Mouse (Mus musculus): ENCODE results near the gene Sirt7. TPM values are rescaled to one million over a fixed set of nuclear protein-coding genes. Genes with fewer than 3 reads are reported as not detected.

Gene Sirt7
- total RNA-seq, 1 experiment = 29.4 TPM

GRCm38 (mm10) chr11:120623961-120624679, 920 bp downstream of the Sirt7 start:
- TF ChIP-seq CHD2 (IDR thresholded peaks at IDR 0.05; ENCODE audit: low read depth, low read length) (no peak), MAFK (IDR thresholded peaks at IDR 0.05; ENCODE audit: insufficient read depth, low read depth, low read length) (no peak), ZC3H11A (IDR thresholded peaks at IDR 0.05; ENCODE audit: borderline replicate concordance, low read depth, low read length) (no peak), HCFC1 (IDR thresholded peaks at IDR 0.05; ENCODE audit: borderline replicate concordance, insufficient read depth, low read length) (no peak), ZNF384 (IDR thresholded peaks at IDR 0.05; ENCODE audit: low read depth, low read length) (no peak)
- DNase-seq (ENCODE audit: low read depth, low spot score) = no peak
- H3K36me3 ChIP-seq (ENCODE audit: control insufficient read depth, insufficient read depth, low read length, poor library complexity, severe bottlenecking) = peaks cover 27% of the 10 kb centered on the region
- H3K4me3 ChIP-seq (ENCODE audit: insufficient read depth in 1 of 2, low read depth in 1 of 2, low read length in 2 of 2, poor library complexity in 1 of 2, severe bottlenecking in 1 of 2) = peak overlapping the region; percentile 82 to 84
- H3K27ac ChIP-seq (ENCODE audit: insufficient read depth, low read depth, low read length, poor library complexity, severe bottlenecking) = 0 out of 2 replicates have a peak overlapping the region, but pooled peaks have one; percentile 9
- peaks cover 0 to 27% of the 10 kb centered on the region in 2 experiments; a peak in 1 of 4 replicates for H3K4me1 ChIP-seq (ENCODE audit: control insufficient read depth in 2 of 2, insufficient read depth in 2 of 2, low read length in 2 of 2, poor library complexity in 1 of 2)
- no peaks in the 10 kb centered on the region for H3K9me3 ChIP-seq (ENCODE audit: control insufficient read depth, insufficient read depth, low read depth, low read length)
- in situ Hi-C loops (cut with MboI; ENCODE audit: low sequenced_read_pairs in 2 of 2, unreplicated experiment in 2 of 2) = no loop called here
- H3K9ac ChIP-seq (ENCODE audit: insufficient read depth, low read depth, low read length, poor library complexity, severe bottlenecking) = peak overlapping the region; percentile 67

- Histone ChIP-seq H3K9ac (ENCODE audit: insufficient read depth, low read depth, low read length, poor library complexity, severe bottlenecking) (no peak overlapping the region), H3K4me3 (ENCODE audit: insufficient read depth in 1 of 2, low read depth in 1 of 2, low read length in 2 of 2, poor library complexity in 1 of 2, severe bottlenecking in 1 of 2) (no peak overlapping the region), H3K27ac (ENCODE audit: insufficient read depth, low read depth, low read length, poor library complexity, severe bottlenecking) (no peak overlapping the region), H3K9me3 (ENCODE audit: control insufficient read depth, insufficient read depth, low read depth, low read length) (no peaks in the 10 kb centered on the region), H3K36me3 (ENCODE audit: control insufficient read depth, insufficient read depth, low read length, poor library complexity, severe bottlenecking) (peaks cover 20% of the 10 kb centered on the region), H3K4me1 (ENCODE audit: control insufficient read depth in 2 of 2, insufficient read depth in 2 of 2, low read length in 2 of 2, poor library complexity in 1 of 2) (peaks cover 3 to 22% of the 10 kb centered on the region in 2 experiments; a peak in 2 of 4 replicates)
- no peak for DNase-seq (ENCODE audit: low read depth, low spot score)
- no peak for TF ChIP-seq ZNF384 (IDR thresholded peaks at IDR 0.05; ENCODE audit: low read depth, low read length)
- no peak for TF ChIP-seq ZC3H11A (IDR thresholded peaks at IDR 0.05; ENCODE audit: borderline replicate concordance, low read depth, low read length)
- no peak for TF ChIP-seq CHD2 (IDR thresholded peaks at IDR 0.05; ENCODE audit: low read depth, low read length)
- TF ChIP-seq MAFK (IDR thresholded peaks at IDR 0.05; ENCODE audit: insufficient read depth, low read depth, low read length) = no peak
- TF ChIP-seq HCFC1 (IDR thresholded peaks at IDR 0.05; ENCODE audit: borderline replicate concordance, insufficient read depth, low read length) = no peak
- in situ Hi-C loops (cut with MboI; ENCODE audit: low sequenced_read_pairs in 2 of 2, unreplicated experiment in 2 of 2) = no loop called here
These were observed 2.2 kb downstream of the Sirt7 start for GRCm38 (mm10) chr11:120622805-120623204.

GRCm38 (mm10) chr11:120620195-120620594, 4.8 kb downstream of the Sirt7 start:
- Histone ChIP-seq H3K9ac (ENCODE audit: insufficient read depth, low read depth, low read length, poor library complexity, severe bottlenecking) (peak overlapping the region; percentile 45), H3K36me3 (ENCODE audit: control insufficient read depth, insufficient read depth, low read length, poor library complexity, severe bottlenecking) (peaks cover 10% of the 10 kb centered on the region), H3K4me3 (ENCODE audit: insufficient read depth in 1 of 2, low read depth in 1 of 2, low read length in 2 of 2, poor library complexity in 1 of 2, severe bottlenecking in 1 of 2) (peak overlapping the region; percentile 22; a peak in 3 of 4 replicates), H3K9me3 (ENCODE audit: control insufficient read depth, insufficient read depth, low read depth, low read length) (no peaks in the 10 kb centered on the region), H3K4me1 (ENCODE audit: control insufficient read depth in 2 of 2, insufficient read depth in 2 of 2, low read length in 2 of 2, poor library complexity in 1 of 2) (peaks cover 8 to 26% of the 10 kb centered on the region in 2 experiments; a peak in 2 of 4 replicates), H3K27ac (ENCODE audit: insufficient read depth, low read depth, low read length, poor library complexity, severe bottlenecking) (no peak overlapping the region)
- no peak for DNase-seq (ENCODE audit: low read depth, low spot score)
- no peak for TF ChIP-seq MAFK (IDR thresholded peaks at IDR 0.05; ENCODE audit: insufficient read depth, low read depth, low read length)
- in situ Hi-C loops (cut with MboI; ENCODE audit: low sequenced_read_pairs in 2 of 2, unreplicated experiment in 2 of 2) = no loop called here

- 0 out of 2 replicates have a peak overlapping the region, but pooled peaks have one; percentile 11 for H3K27ac ChIP-seq (ENCODE audit: insufficient read depth, low read depth, low read length, poor library complexity, severe bottlenecking)
- no peak for DNase-seq (ENCODE audit: low read depth, low spot score)
- peaks cover 15% of the 10 kb centered on the region for H3K36me3 ChIP-seq (ENCODE audit: control insufficient read depth, insufficient read depth, low read length, poor library complexity, severe bottlenecking)
- in situ Hi-C loops (cut with MboI; ENCODE audit: low sequenced_read_pairs in 2 of 2, unreplicated experiment in 2 of 2) = no loop called here
- H3K4me1 ChIP-seq (ENCODE audit: control insufficient read depth in 2 of 2, insufficient read depth in 2 of 2, low read length in 2 of 2, poor library complexity in 1 of 2) = peaks cover 8 to 30% of the 10 kb centered on the region in 2 experiments; a peak in 2 of 4 replicates
- H3K4me3 ChIP-seq (ENCODE audit: insufficient read depth in 1 of 2, low read depth in 1 of 2, low read length in 2 of 2, poor library complexity in 1 of 2, severe bottlenecking in 1 of 2) = no peak overlapping the region
- H3K9me3 ChIP-seq (ENCODE audit: control insufficient read depth, insufficient read depth, low read depth, low read length) = no peaks in the 10 kb centered on the region
- TF ChIP-seq ZC3H11A (IDR thresholded peaks at IDR 0.05; ENCODE audit: borderline replicate concordance, low read depth, low read length) (no peak), CHD2 (IDR thresholded peaks at IDR 0.05; ENCODE audit: low read depth, low read length) (no peak), ZNF384 (IDR thresholded peaks at IDR 0.05; ENCODE audit: low read depth, low read length) (no peak), MAFK (IDR thresholded peaks at IDR 0.05; ENCODE audit: insufficient read depth, low read depth, low read length) (no peak), HCFC1 (IDR thresholded peaks at IDR 0.05; ENCODE audit: borderline replicate concordance, insufficient read depth, low read length) (no peak)
- no peak overlapping the region for H3K9ac ChIP-seq (ENCODE audit: insufficient read depth, low read depth, low read length, poor library complexity, severe bottlenecking)
These were observed 6.2 kb downstream of the Sirt7 start for GRCm38 (mm10) chr11:120618619-120619535.
